8 mouse cellular contexts compared by ENCODE assay signal in the genomic region with DNA sequence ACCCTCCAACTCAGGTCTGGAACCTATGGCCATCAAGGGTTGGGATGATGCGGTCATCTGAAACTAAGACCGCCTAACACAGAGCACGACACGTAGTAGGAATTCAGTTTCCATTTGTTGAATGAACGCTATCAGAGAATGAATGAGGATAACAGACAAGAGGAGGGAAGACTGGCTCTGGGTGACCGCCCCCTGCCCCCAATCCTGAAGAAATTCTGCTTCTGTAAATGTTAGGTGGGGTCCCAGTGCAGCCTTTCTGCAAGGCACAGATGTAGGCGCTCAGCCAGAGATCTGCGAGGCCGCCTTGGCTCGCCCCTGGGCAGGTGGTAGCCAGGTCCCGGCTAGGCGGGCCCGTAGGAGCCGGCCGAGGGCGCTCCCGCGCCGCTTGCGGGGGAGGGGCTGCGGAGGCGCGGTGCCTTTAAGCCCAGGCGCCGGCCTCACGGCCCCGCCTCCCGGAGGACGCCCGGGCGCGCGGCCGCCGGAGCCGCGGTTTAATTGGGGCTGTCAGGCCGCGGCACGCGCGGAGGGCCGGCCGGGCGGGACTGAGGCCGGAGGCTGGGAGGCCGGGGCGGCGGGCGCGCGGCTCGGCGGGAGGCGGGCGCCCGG. TPM values are rescaled to one million over a fixed set of nuclear protein-coding genes. Genes with fewer than 3 reads are reported as not detected.
DNase-seq lines count a peak whose midpoint lies in the region; ATAC-seq lines count a peak whose summit lies in the region.

A gene (plus strand): TSS at position 521 of the 606 bp plus-strand sequence.

- H3K36me3 ChIP-seq in hindbrain, embryonic 10.5 days: peaks cover 28% of the 10 kb centered on the region
- no peaks in the 10 kb centered on the region for H3K36me3 ChIP-seq in lung, embryonic 16.5 days (ENCODE audit: control insufficient read depth, insufficient read depth, low read length)

- peak; percentile 93 for DNase-seq in NIH3T3 (ENCODE audit: low read depth)
- peak; percentile 77 for DNase-seq in cerebellum, adult 8-10 months
- DNase-seq in forelimb bud, embryonic 11.5 days (ENCODE audit: low read depth, low spot score): peak; percentile 83
- peak; percentile 79 for DNase-seq in hindbrain, embryonic 10.5 days (ENCODE audit: low spot score)
- DNase-seq in layer of hippocampus, adult 9-11 months: peak; percentile 87
- DNase-seq in ovary, postnatal 36 days (ENCODE audit: low spot score): peak; percentile 88
- DNase-seq in thymus, postnatal 10 days (ENCODE audit: low spot score in 2 of 2): peak; percentile 49 to 54

- H3K4me1 ChIP-seq in hindbrain, embryonic 10.5 days (replicated peaks): peaks cover 77% of the 10 kb centered on the region
- H3K4me1 ChIP-seq in lung, embryonic 16.5 days (replicated peaks; ENCODE audit: control insufficient read depth, insufficient read depth, low read length): peaks cover 38% of the 10 kb centered on the region

- peaks cover 17% of the 10 kb centered on the region for H3K27me3 ChIP-seq in hindbrain, embryonic 10.5 days (ENCODE audit: insufficient read depth, poor library complexity, severe bottlenecking)
- H3K27me3 ChIP-seq in lung, embryonic 16.5 days (ENCODE audit: control insufficient read depth, insufficient read depth, low read depth, low read length): no peaks in the 10 kb centered on the region

- H3K4me2 ChIP-seq in lung, embryonic 16.5 days (ENCODE audit: low read depth, low read length): peak within 1 kb of the TSS; percentile 99

- H3K9me3 ChIP-seq in hindbrain, embryonic 10.5 days: no peaks in the 10 kb centered on the region
- H3K9me3 ChIP-seq in lung, embryonic 16.5 days (ENCODE audit: control insufficient read depth, low read length): no peaks in the 10 kb centered on the region

- H3K27ac ChIP-seq in hindbrain, embryonic 10.5 days: peak within 1 kb of the TSS; percentile 97
- H3K27ac ChIP-seq in lung, embryonic 16.5 days (ENCODE audit: low read length): peak within 1 kb of the TSS; percentile 98

- peak within 1 kb of the TSS; percentile 88 for H3K9ac ChIP-seq in lung, embryonic 16.5 days (ENCODE audit: low read length)

- peak within 1 kb of the TSS; percentile 90 for H3K4me3 ChIP-seq in hindbrain, embryonic 10.5 days
- H3K4me3 ChIP-seq in lung, embryonic 16.5 days (ENCODE audit: low read length): peak within 1 kb of the TSS; percentile 95

- ATAC-seq in lung, embryonic 16.5 days (ENCODE audit: low read depth): peak; percentile 77

- under 1% methylated on average over 57 of the region's 57 CpGs for WGBS in hindbrain, embryonic 10.5 days
- whole genome bisulfite sequencing in lung, embryonic 16.5 days: under 1% methylated on average over 39 of the region's 57 CpGs

RNA-seq across cellular contexts. Expression of the gene that starts here (rescaled TPM):
- 16.1 and 16.6 TPM in 2 replicates for polyA plus RNA-seq in hindbrain, embryonic 10.5 days (2016; fragmentation: Nextera tagmentation; extraction: Ambion mirVana)
- 12.9 and 13.7 TPM in 2 replicates for polyA plus RNA-seq in lung, embryonic 16.5 days (2015; fragmentation: Nextera tagmentation; extraction: Ambion mirVana)

Comparison
In these comparisons a context has a peak if more than half of its experiments do, and no peak if none do; other contexts are left out.
1. Peak in every context shown above with its lines: DNase-seq, ATAC-seq, H3K4me3 ChIP-seq and H3K27ac ChIP-seq.